In the genomic region with DNA sequence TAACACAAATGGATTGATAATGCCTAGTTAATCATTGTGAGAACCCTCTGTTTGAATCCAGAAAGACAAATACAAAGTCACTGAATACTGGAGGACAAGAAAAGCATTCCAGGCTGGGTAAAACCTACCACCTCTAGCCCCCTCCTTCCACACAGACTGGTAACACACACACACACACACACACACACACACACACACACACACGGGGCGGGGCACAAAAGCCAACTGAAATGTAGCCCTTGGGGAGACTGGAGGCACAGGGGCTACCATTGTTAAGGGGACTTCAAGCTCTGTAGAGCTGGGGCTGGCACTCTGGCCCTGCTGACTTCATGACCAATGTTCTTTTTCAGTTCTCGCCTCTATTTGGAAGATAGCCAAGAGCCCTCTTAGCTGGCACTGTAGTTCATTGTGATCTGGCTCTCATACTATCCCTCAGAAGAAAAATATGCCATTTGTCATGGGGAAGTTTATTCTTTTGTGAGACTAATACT, we compare ENCODE assay signal across 9 mouse cellular contexts. TPM values are rescaled to one million over a fixed set of nuclear protein-coding genes. Genes with fewer than 3 reads are reported as not detected.
A peak's percentile ranks its signal among the peaks of the same experiment; 100 is the strongest.
DNase-seq lines count a peak whose midpoint lies in the region; ATAC-seq lines count a peak whose summit lies in the region.
"Had no signal": no experiment of that assay in that cellular context is flagged by ENCODE, and none has a peak within 500 bp of the region (broad histone marks: within the 10 kb centered on the region; RNA-seq: fewer than 3 reads in every experiment).

No protein-coding gene starts in this region.

- DNase-seq in adrenal gland, adult (ENCODE audit: inconsistent age in 2 of 2, low spot score in 1 of 2): peak; percentile 55 to 57
- no peak for DNase-seq in adrenal gland, postnatal 10 days
- DNase-seq in left cerebral cortex, postnatal 4 days: peak; percentile 26
- no peak for DNase-seq in left cerebral cortex, adult 11 months (ENCODE audit: low spot score)
- DNase-seq in lung, postnatal 36 days: peak; percentile 49
- no peak for DNase-seq in right cerebral cortex, adult 18-20 months
- DNase-seq in right cerebral cortex, postnatal 10 days (ENCODE audit: low spot score in 2 of 2): no peak
- DNase-seq: spleen, adult 18-20 months had no signal

- H3K36me3 ChIP-seq in heart, embryonic 14.5 days (ENCODE audit: control insufficient read depth, insufficient read depth, low read length): no peaks in the 10 kb centered on the region

- H3K9me3 ChIP-seq in heart, embryonic 14.5 days (ENCODE audit: control insufficient read depth, low read length): no peaks in the 10 kb centered on the region

- H3K4me2 ChIP-seq in heart, embryonic 14.5 days (ENCODE audit: low read length): no peak overlapping the region

- H3K27ac ChIP-seq in heart, embryonic 14.5 days (replicated peaks in 1 of 2; ENCODE audit: control insufficient read depth in 1 of 2, insufficient read depth in 1 of 2, low read depth in 2 of 2, low read length in 2 of 2): peak overlapping the region; percentile 65 to 67

- peaks cover 7 to 9% of the 10 kb centered on the region in 2 experiments; a peak in 3 of 4 replicates for H3K4me1 ChIP-seq in heart, embryonic 14.5 days (ENCODE audit: control insufficient read depth in 2 of 2, insufficient read depth in 2 of 2, low read length in 2 of 2)

- no peaks in the 10 kb centered on the region for H3K27me3 ChIP-seq in heart, embryonic 14.5 days (ENCODE audit: control insufficient read depth, insufficient read depth, low read length)

- H3K9ac ChIP-seq in heart, embryonic 14.5 days (ENCODE audit: low read length): 0 out of 2 replicates have a peak overlapping the region, but pooled peaks have one; percentile 3

- ATAC-seq in heart, embryonic 14.5 days (ENCODE audit: insufficient number of reproducible peaks, insufficient read depth, low FRiP score, low read depth): no peak

- 41% methylated on average over 3 of the region's 3 CpGs for WGBS in heart, embryonic 14.5 days

- H3K4me3 ChIP-seq in heart, embryonic 14.5 days (ENCODE audit: control insufficient read depth in 1 of 2, insufficient read depth in 1 of 2, low read depth in 1 of 2, low read length in 2 of 2): no peak overlapping the region

- intact Hi-C loops in left cerebral cortex, postnatal 4 days (cut with DNase I): no loop called here

RNA-seq across cellular contexts. Expression of a gene that starts 3.9 kb away (rescaled TPM):
- 10 to 100 TPM; 17.5 to 22.7 TPM for total RNA-seq in adrenal gland, postnatal 10 days (2021)
- 1 to 10 TPM; 7.3 to 8.4 TPM for total RNA-seq in left cerebral cortex, postnatal 4 days (2021)
- polyA plus RNA-seq in heart, embryonic 14.5 days (2014; fragmentation: Nextera tagmentation; extraction: Ambion mirVana): 14.1 and 14.4 TPM in 2 replicates

RNA-seq across cellular contexts. Expression of a gene that starts 5.7 kb away (rescaled TPM):
- 10 to 100 TPM; 74.9 to 84.4 TPM for total RNA-seq in adrenal gland, postnatal 10 days (2021)
- total RNA-seq in left cerebral cortex, postnatal 4 days (2021): 100 to 1,000 TPM; 122 to 123 TPM
- 99.9 and 102 TPM in 2 replicates for polyA plus RNA-seq in heart, embryonic 14.5 days (2014; fragmentation: Nextera tagmentation; extraction: Ambion mirVana)

Comparison
In these comparisons a context has a peak if more than half of its experiments do, and no peak if none do; other contexts are left out.
1. DNase-seq: peak in adrenal gland, adult (2 of 2), left cerebral cortex, postnatal 4 days (single experiment) and lung, postnatal 36 days (single experiment); none in adrenal gland, postnatal 10 days (single experiment), left cerebral cortex, adult 11 months (single experiment), right cerebral cortex, adult 18-20 months (single experiment) and right cerebral cortex, postnatal 10 days (0 of 2).